Mouse (Mus musculus) layer of hippocampus, adult 8-10 months (tissue): ENCODE data around the gene Ctf2. TPM values are rescaled to one million over a fixed set of nuclear protein-coding genes. Genes with fewer than 3 reads are reported as not detected.
"Not testable (repeated sequence)": the region's sequence is repeated elsewhere in the genome, so short reads cannot be mapped to it uniquely, and the experiment has no call there.

ENCODE experiments used
- DNase-seq, 2 experiments: peaks; one replicate each; pipeline ENCODE4 v3.0.0; 2022; ENCODE audit warnings: low spot score in 2 of 2
- total RNA-seq, 4 experiments: library from RNA; stranded (reverse); gene quantifications; 2 replicates each; pipeline ENCODE4 v1.2.4; 2022

Ctf2 gene
- total RNA-seq, 4 experiments from 2014 or later = not detected

DNA sequence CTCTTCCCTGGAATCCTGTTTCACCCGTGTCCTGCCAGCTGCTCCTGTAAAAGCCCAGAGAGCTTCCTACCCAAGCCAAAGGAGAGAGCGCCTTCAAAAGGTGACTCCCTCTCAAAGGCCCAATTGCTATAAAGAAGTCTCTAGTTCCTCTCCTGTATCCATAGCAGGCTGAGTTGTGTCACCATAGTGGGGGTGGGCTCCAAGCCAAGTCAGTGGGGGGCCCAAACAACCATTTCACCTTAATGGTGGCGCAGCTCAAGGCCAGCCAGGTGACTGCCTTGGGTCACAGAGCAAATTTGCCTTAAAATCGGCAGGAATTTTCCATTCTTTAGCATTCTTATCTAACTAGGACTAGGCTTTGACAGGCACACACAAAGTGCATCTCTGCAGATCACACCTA, 17.1 kb downstream of the Ctf2 start:
- DNase-seq = no peak

DNA sequence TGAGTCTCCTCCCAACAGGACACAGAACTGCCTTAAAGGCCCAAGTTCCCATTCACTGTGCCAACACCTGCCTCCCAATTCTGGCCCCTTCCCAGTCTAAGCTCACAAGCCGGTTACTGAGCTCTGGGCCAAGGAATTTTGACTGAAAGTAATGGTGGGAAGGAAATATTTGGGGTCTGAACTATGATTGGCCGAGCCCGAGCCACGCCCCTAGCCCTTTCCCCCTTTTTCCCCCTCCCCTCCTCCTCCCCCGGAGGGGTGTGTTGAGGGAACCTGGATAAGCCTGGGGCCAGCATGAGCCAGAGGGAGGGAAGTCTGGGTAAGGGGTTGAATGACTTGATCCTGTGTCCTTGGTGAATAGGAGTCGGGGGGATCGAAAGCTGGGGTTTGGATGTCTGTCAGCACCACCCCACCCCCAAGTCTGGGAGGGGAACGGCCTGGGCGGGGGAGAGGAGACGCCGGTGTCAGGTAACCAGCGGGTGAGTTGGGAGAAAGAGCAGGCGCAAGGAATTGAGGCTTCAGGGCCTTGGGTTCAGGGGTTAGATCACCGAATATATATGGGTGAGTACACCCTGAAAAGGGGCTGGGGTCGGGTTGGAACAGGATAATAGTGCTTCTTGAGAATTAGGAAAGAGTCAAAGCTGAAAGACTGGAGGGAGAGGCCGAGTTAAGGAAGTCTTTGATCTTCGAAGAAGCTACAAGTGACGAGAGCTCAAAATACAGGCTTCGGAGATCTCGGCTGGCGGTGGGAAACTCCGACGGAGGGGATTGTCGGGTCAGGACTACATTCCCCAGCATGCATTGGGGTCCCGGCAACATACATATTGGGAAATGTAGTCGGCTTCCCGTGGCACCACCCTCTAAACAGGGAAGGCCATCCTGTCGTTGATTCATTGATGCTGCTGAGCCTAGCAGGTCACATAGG, 19.2 kb downstream of the Ctf2 start, which contains the start of gene Ctf1:
Gene Ctf1 (plus strand): TSS at position 276 of the 925 bp plus-strand sequence.
- DNase-seq = peak; percentile 66 to 69

DNA sequence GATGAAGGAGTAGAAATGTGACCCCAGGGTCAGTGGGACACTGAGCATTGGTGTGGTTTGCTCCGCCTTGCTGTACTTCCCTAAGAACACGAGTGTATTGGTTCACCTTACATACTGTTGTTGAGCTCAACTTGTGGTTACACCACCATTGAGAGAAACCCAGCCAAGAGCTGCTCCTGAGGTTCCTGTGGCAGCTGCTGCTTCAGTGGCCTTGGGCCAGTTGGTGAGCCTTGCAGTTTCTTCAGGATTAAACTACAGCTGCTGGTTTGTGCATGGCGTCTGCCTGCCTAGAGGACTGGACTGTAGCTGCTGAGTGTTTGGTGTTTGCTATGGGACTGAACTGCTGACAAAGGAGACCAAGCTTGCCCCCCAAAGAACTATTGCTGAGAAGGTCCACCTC, 20.5 kb downstream of the Ctf2 start:
- DNase-seq = no peak

GRCm38 (mm10) chr7:127711031-127711430, 20.9 kb downstream of the Ctf2 start:
- DNase-seq = no peak

DNA sequence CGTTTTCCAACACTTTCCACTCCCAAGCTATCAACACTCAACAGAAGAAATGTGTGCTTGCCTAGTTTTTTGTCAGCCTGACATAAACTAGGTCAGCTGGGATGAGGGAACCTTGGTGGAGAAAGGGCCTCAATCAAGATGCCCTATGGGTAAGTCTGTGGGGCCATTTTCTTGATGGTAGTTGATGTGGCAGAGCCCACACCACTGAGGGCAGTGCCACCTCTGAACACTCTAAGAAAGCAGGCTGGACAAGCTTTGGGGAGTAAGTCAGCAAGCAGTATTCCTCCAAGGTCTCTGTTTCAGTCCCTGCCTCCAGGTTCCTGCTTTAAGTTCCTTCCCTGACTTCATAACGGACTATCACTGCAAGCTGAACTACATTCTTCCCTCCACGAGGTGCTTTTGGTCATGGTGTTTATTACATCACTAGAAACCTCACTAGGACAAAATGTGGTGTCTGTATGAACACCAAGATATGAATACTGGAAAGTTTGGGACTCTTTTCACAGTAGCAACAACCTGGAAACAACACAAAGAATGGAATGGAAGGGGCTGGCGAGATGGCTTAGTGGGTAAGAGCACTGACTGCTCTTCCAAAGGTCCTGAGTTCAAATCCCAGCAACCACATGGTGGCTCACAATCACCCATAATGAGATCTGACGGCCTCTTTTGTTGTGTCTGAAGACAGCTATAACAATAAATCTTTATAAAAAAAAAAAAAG, 22.5 kb downstream of the Ctf2 start:
- no peak for DNase-seq

- DNase-seq = peak; percentile 83 to 84
Observed at GRCm38 (mm10) chr7:127708207-127709078, 23.5 kb downstream of the Ctf2 start, which contains the start of gene Bcl7c. TSS of gene Bcl7c (minus strand) at chr7:127708933.

DNA sequence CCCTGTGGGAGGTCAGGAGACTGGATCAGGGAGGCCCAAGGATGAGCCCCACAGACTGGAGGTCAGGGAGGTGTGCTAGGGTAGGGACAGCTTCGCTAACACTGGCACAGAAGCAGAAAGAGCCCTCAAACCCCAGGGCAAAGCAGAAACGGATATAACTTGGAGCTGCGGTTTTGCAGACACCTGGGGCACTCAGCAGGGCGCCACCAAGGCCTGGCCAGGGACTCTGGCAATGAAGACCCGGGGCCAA, 24.1 kb downstream of the Ctf2 start:
- no peak for DNase-seq

GRCm38 (mm10) chr7:127707045-127707956, 24.7 kb downstream of the Ctf2 start:
- no peak for DNase-seq

GRCm38 (mm10) chr7:127705706-127706105, 26.3 kb downstream of the Ctf2 start:
- no peak for DNase-seq

- no peak for DNase-seq
Observed at GRCm38 (mm10) chr7:127704598-127704997, 27.4 kb downstream of the Ctf2 start.

GRCm38 (mm10) chr7:127703561-127704178, 28.3 kb downstream of the Ctf2 start:
- no peak for DNase-seq

GRCm38 (mm10) chr7:127700712-127701331, 31.1 kb downstream of the Ctf2 start:
- DNase-seq = no peak

- no peak for DNase-seq
Observed at GRCm38 (mm10) chr7:127698986-127699385, 33.0 kb downstream of the Ctf2 start.

GRCm38 (mm10) chr7:127693730-127694129, 38.2 kb downstream of the Ctf2 start:
- not testable (repeated sequence) for DNase-seq

GRCm38 (mm10) chr7:127693290-127693689, 38.7 kb downstream of the Ctf2 start:
- no peak for DNase-seq

DNA sequence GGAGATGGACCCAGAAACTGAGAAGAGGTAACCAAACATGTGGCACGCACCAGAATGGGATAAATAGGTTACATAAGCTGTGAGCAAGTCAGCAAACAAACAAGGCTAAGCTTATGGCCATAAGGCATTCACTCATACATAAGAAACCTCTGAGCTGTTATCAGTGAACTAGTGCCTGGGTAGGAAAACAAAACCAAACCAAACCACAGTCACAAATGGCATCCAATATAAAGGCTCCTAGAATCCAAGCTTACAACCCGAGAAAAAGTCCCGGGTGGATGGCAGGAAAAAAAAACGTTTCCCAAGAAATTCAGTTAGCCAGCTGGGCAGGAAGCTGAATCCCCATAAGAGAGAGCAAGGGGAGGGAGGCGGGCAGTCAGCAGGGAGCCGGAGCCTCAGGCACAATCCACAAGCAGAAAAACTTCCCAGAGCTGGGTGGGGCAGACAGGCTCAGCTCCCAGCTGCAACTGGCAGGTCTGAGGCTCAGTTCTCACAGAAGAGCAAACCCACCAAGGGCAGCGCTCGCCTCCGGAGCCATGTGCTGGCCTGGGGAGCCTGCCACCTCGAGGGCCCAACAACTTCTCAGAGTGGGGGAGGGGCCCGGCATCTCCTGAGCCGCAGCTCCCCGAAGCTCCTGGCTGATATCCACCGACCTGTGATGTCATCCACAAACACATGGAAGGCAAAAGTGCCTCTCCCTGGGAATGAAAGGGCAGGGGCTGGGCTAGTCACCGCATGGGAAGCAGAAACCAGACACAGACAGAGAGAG, 40.6 kb downstream of the Ctf2 start:
- peak in 1 of 2 experiments; percentile 42 for DNase-seq

- no peak for DNase-seq
Observed at GRCm38 (mm10) chr7:127689626-127690280, 42.2 kb downstream of the Ctf2 start.

DNA sequence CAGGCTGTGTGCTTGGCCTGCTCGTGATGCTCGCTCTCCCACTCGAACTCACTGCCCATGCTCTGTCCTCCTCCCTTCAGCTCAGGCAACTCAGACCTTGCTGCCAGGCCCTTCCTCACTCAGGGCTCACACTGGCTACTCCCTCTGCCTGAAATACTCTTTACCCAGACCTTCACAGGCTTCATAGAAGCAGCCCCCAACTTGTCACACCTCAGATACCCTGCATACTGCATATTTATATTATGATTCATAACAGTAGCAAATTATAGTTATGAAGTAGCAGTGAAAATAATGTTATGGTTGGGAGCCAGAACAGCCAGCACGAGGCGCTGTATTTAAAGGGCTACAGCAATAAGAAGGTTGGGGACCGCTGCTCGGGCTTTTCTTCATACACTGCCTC, 43.0 kb downstream of the Ctf2 start:
- no peak for DNase-seq
